ENCODE assay signal across 50 mouse cellular contexts in genomic region chr2:163871266-163871665, GRCm38 (mm10). TPM values are rescaled to one million over a fixed set of nuclear protein-coding genes. Genes with fewer than 3 reads are reported as not detected.
"Had no signal": no experiment of that assay in that cellular context is flagged by ENCODE, and none has a peak within 500 bp of the region (broad histone marks: within the 10 kb centered on the region; RNA-seq: fewer than 3 reads in every experiment).

No protein-coding gene starts in this region.

- H3K9ac ChIP-seq: heart, embryonic 12.5 days; heart, embryonic 13.5 days; heart, embryonic 15.5 days; hindbrain, embryonic 12.5 days; hindbrain, embryonic 13.5 days; hindbrain, embryonic 14.5 days; hindbrain, embryonic 15.5 days; intestine, embryonic 15.5 days; kidney, embryonic 15.5 days had no signal

- H3K9me3 ChIP-seq: heart, embryonic 10.5 days; heart, embryonic 12.5 days; heart, embryonic 13.5 days; heart, embryonic 15.5 days; hindbrain, embryonic 10.5 days; hindbrain, embryonic 12.5 days; hindbrain, embryonic 13.5 days; hindbrain, embryonic 15.5 days; intestine, embryonic 15.5 days; kidney, embryonic 15.5 days had no signal

- H3K4me1 ChIP-seq: intestine, embryonic 15.5 days had no signal

- H3K4me2 ChIP-seq: heart, embryonic 11.5 days; heart, embryonic 12.5 days; heart, embryonic 13.5 days; heart, embryonic 15.5 days; hindbrain, embryonic 12.5 days; hindbrain, embryonic 13.5 days; hindbrain, embryonic 14.5 days; hindbrain, embryonic 15.5 days; intestine, embryonic 15.5 days; kidney, embryonic 15.5 days had no signal

- DNase-seq: heart, postnatal 10 days; heart, postnatal 14 days; heart, postnatal 36 days; heart, postnatal 4 days; kidney, adult 11 months; kidney, adult 18-20 months; kidney, adult 2 months; kidney, adult 8-10 months; kidney, adult 9 months; kidney, postnatal 10 days; kidney, postnatal 14 days; kidney, postnatal 25 days; kidney, postnatal 4 days; layer of hippocampus, adult 9-11 months; layer of hippocampus, postnatal 36 days had no signal

- H3K27me3 ChIP-seq: hindbrain, embryonic 12.5 days; hindbrain, embryonic 15.5 days; intestine, embryonic 15.5 days had no signal

- H3K27ac ChIP-seq: heart, embryonic 10.5 days; heart, embryonic 13.5 days; heart, embryonic 15.5 days; hindbrain, embryonic 10.5 days; hindbrain, embryonic 12.5 days; hindbrain, embryonic 15.5 days; hindbrain, postnatal 0 days; intestine, embryonic 15.5 days; kidney, embryonic 15.5 days; kidney, postnatal 0 days; layer of hippocampus, adult 2 months; left cerebral cortex, adult 2 months had no signal

- H3K4me3 ChIP-seq: heart, embryonic 10.5 days; heart, embryonic 12.5 days; heart, embryonic 13.5 days; heart, embryonic 15.5 days; hindbrain, embryonic 10.5 days; hindbrain, embryonic 12.5 days; hindbrain, embryonic 13.5 days; hindbrain, embryonic 15.5 days; intestine, embryonic 15.5 days; kidney, embryonic 15.5 days; layer of hippocampus, adult 2 months; left cerebral cortex, adult 2 months had no signal

- ATAC-seq: hindbrain, postnatal 0 days; inflammation-experienced regulatory T-cells, adult 6 months; intestine, embryonic 15.5 days; intestine, embryonic 16.5 days; intestine, postnatal 0 days had no signal

- H3K36me3 ChIP-seq: heart, embryonic 10.5 days; heart, embryonic 12.5 days; heart, embryonic 13.5 days; heart, embryonic 15.5 days; hindbrain, embryonic 10.5 days; hindbrain, embryonic 12.5 days; hindbrain, embryonic 13.5 days; hindbrain, embryonic 15.5 days; intestine, embryonic 15.5 days; kidney, embryonic 15.5 days had no signal

RNA-seq across cellular contexts. Expression of gene Kcnk15, which starts 17.8 kb away (rescaled TPM):
- total RNA-seq: heart, postnatal 10 days; heart, postnatal 14 days; heart, postnatal 25 days; heart, postnatal 36 days; heart, postnatal 4 days; hematopoietic stem cell, adult 5-6 weeks; layer of hippocampus, adult 2 months; layer of hippocampus, adult 8-10 months; layer of hippocampus, postnatal 10 days; layer of hippocampus, postnatal 25 days; layer of hippocampus, postnatal 36 days had no signal
- polyA plus RNA-seq: heart, embryonic 10.5 days; heart, embryonic 11.5 days; heart, embryonic 12.5 days; heart, embryonic 13.5 days; heart, embryonic 14.5 days; heart, embryonic 15.5 days; heart, embryonic 16.5 days; heart, postnatal 0 days; hindbrain, embryonic 10.5 days; hindbrain, embryonic 11.5 days; hindbrain, embryonic 12.5 days; hindbrain, embryonic 13.5 days; hindbrain, embryonic 14.5 days; inflammation-experienced regulatory T-cells, adult 6 months; intestine, embryonic 14.5 days; intestine, embryonic 15.5 days; intestine, embryonic 16.5 days; intestine, postnatal 0 days; kidney, adult 2 months; kidney, embryonic 14.5 days; kidney, embryonic 15.5 days; kidney, embryonic 16.5 days; kidney, postnatal 0 days; large intestine, adult 2 months had no signal

RNA-seq across cellular contexts. Expression of gene Rims4, which starts 47.2 kb away (rescaled TPM):
- total RNA-seq: hematopoietic stem cell, adult 5-6 weeks had no signal
- polyA plus RNA-seq: inflammation-experienced regulatory T-cells, adult 6 months had no signal

RNA-seq across cellular contexts. Expression of gene Ccn5, which starts 50.6 kb away (rescaled TPM):
- total RNA-seq: hematopoietic stem cell, adult 5-6 weeks; layer of hippocampus, adult 18-20 months; layer of hippocampus, adult 2 months; layer of hippocampus, postnatal 14 days; layer of hippocampus, postnatal 25 days; left cerebral cortex, adult 18-20 months had no signal
- polyA plus RNA-seq: hindbrain, embryonic 14.5 days; inflammation-experienced regulatory T-cells, adult 6 months; intestine, postnatal 0 days had no signal
